Mouse (Mus musculus) kidney, postnatal 25 days (tissue): ENCODE measurements at regions not wholly inside any gene's neighbourhood (a gene's known extent, or its start where the extent isn't known, plus 50 kb on each side); places are given as distances from the start of the nearest gene placed in this dataset.
A peak's percentile ranks its signal among the peaks of the same experiment; 100 is the strongest.
"Not testable (repeated sequence)": the region's sequence is repeated elsewhere in the genome, so short reads cannot be mapped to it uniquely, and the experiment has no call there.

Experiments
- DNase-seq, 2 experiments: peaks; one replicate each; pipeline ENCODE4 v3.0.0; 2021; ENCODE audit warnings: mixed read lengths in 2 of 2

- no peak for DNase-seq
Measured at GRCm38 (mm10) chr3:40211793-40212192, 319.3 kb upstream of the Intu start.

- DNase-seq = no peak
Measured at GRCm38 (mm10) chr3:40226772-40227171, 304.3 kb upstream of the Intu start.

- no peak for DNase-seq
Measured at GRCm38 (mm10) chr3:40243499-40244101, 287.5 kb upstream of the Intu start.

GRCm38 (mm10) chr3:40254376-40254775, 276.7 kb upstream of the Intu start:
- no peak for DNase-seq

GRCm38 (mm10) chr3:40262536-40262935, 268.6 kb upstream of the Intu start:
- DNase-seq = no peak

GRCm38 (mm10) chr3:40267514-40267913, 263.6 kb upstream of the Intu start:
- no peak for DNase-seq

GRCm38 (mm10) chr3:40282926-40283325, 248.2 kb upstream of the Intu start:
- DNase-seq = no peak

- no peak for DNase-seq
Measured at GRCm38 (mm10) chr3:40286959-40287710, 244.0 kb upstream of the Intu start.

GRCm38 (mm10) chr3:40297120-40297519, 234.0 kb upstream of the Intu start:
- no peak for DNase-seq

GRCm38 (mm10) chr3:40320319-40320718, 210.8 kb upstream of the Intu start:
- DNase-seq = no peak

GRCm38 (mm10) chr3:40325872-40326803, 204.9 kb upstream of the Intu start:
- DNase-seq = peak in 1 of 2 experiments; percentile 45

- DNase-seq = no peak
Measured at GRCm38 (mm10) chr3:40339492-40340030, 191.5 kb upstream of the Intu start.

- DNase-seq = no peak
Measured at GRCm38 (mm10) chr3:40355103-40355502, 176.0 kb upstream of the Intu start.

- no peak for DNase-seq
Measured at GRCm38 (mm10) chr3:40368421-40368820, 162.7 kb upstream of the Intu start.

GRCm38 (mm10) chr3:40371411-40371810, 159.7 kb upstream of the Intu start:
- no peak for DNase-seq

GRCm38 (mm10) chr3:40376220-40376619, 154.9 kb upstream of the Intu start:
- not testable (repeated sequence) for DNase-seq

- DNase-seq = no peak
Measured at GRCm38 (mm10) chr3:40377416-40377815, 153.7 kb upstream of the Intu start.

- DNase-seq = no peak
Measured at GRCm38 (mm10) chr3:40379063-40379462, 152.0 kb upstream of the Intu start.

GRCm38 (mm10) chr3:40391631-40392030, 139.5 kb upstream of the Intu start:
- DNase-seq = peak in 1 of 2 experiments; percentile 65

- no peak for DNase-seq
Measured at GRCm38 (mm10) chr3:40398184-40398583, 132.9 kb upstream of the Intu start.

- no peak for DNase-seq
Measured at GRCm38 (mm10) chr3:40403402-40403801, 127.7 kb upstream of the Intu start.

- DNase-seq = no peak
Measured at GRCm38 (mm10) chr3:40405095-40405948, 125.8 kb upstream of the Intu start.
